Mouse (Mus musculus): ENCODE results near the gene Pcnx3.
A peak's percentile ranks its signal among the peaks of the same experiment; 100 is the strongest.

Pcnx3 gene

GRCm38 (mm10) chr19:5637069-5638047, 51.4 kb downstream of the Pcnx3 start, which contains the start of gene Rela:
Rela (plus strand) TSS chr19:5637483.
- peak; percentile 93 to 95 for DNase-seq

- DNase-seq = peak; percentile 47
These were observed 52.1 kb downstream of the Pcnx3 start for GRCm38 (mm10) chr19:5636571-5637041.

- DNase-seq = no peak
These were observed 52.6 kb downstream of the Pcnx3 start for GRCm38 (mm10) chr19:5636036-5636570.

GRCm38 (mm10) chr19:5632120-5632519, 56.6 kb downstream of the Pcnx3 start:
- no peak for DNase-seq

- no peak for DNase-seq
These were observed 58.8 kb downstream of the Pcnx3 start for GRCm38 (mm10) chr19:5629907-5630306.

GRCm38 (mm10) chr19:5625311-5625710, 63.4 kb downstream of the Pcnx3 start:
- no peak for DNase-seq

GRCm38 (mm10) chr19:5621884-5622283, 66.8 kb downstream of the Pcnx3 start:
- DNase-seq = no peak

- DNase-seq = no peak
These were observed 68.7 kb downstream of the Pcnx3 start for GRCm38 (mm10) chr19:5620007-5620406.

GRCm38 (mm10) chr19:5614953-5615352, 73.8 kb downstream of the Pcnx3 start:
- DNase-seq = peak; percentile 88 to 90
